In the genomic region with DNA sequence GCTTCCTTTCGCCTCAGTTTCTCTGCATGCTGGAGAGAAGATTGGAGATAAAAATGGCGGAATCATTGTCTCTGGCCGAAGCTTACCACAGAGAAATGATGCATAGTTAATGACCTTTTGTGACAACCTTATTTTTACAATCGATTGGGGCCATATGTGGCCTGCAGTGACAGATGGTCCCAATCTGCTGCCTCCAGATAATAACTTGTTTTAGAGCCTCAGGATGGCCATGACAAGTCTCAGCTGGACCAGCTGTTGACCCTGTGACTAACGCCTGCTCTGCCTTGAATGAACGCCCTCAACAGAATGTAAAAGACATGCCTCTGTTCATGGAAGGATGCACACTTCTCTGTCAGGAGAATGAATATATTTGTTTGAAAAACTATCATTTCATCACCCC, we compare ENCODE assay signal across 10 mouse cellular contexts.
DNase-seq lines count a peak whose midpoint lies in the region; ATAC-seq lines count a peak whose summit lies in the region.
"Had no signal": no experiment of that assay in that cellular context is flagged by ENCODE, and none has a peak within 500 bp of the region (broad histone marks: within the 10 kb centered on the region; RNA-seq: fewer than 3 reads in every experiment).

No protein-coding gene starts in this region.

- peak overlapping the region; percentile 71; the same call in 1 of the 2 replicates for H3K27ac ChIP-seq in kidney, embryonic 14.5 days (ENCODE audit: low read depth, low read length)

- ATAC-seq in kidney, embryonic 14.5 days (ENCODE audit: low FRiP score, low TSS enrichment) = peak; percentile 70
- ATAC-seq in erythroblast, adult 5-6 weeks (replicated peaks; ENCODE audit: low FRiP score, poor library complexity, severe bottlenecking) = no peak
- ATAC-seq in megakaryocyte-erythroid progenitor cell, adult 5-6 weeks (replicated peaks; ENCODE audit: low FRiP score, low TSS enrichment, poor library complexity, severe bottlenecking) = no peak

- H3K4me1 ChIP-seq in kidney, embryonic 14.5 days (ENCODE audit: control insufficient read depth, insufficient read depth, low read length) = peaks cover 44% of the 10 kb centered on the region

- H3K9ac ChIP-seq in kidney, embryonic 14.5 days (ENCODE audit: low read depth, low read length) = no peak overlapping the region
- H3K9ac ChIP-seq: embryonic facial prominence, embryonic 12.5 days had no signal

- WGBS in kidney, embryonic 14.5 days = 34% methylated on average over 6 of the region's 6 CpGs

- intact Hi-C loops in left cerebral cortex, postnatal 10 days (cut with DNase I) = no loop called here

- H3K27me3 ChIP-seq in kidney, embryonic 14.5 days (ENCODE audit: control insufficient read depth, insufficient read depth, low read length) = no peaks in the 10 kb centered on the region
- H3K27me3 ChIP-seq: embryonic facial prominence, embryonic 12.5 days had no signal

- H3K4me3 ChIP-seq in kidney, embryonic 14.5 days (ENCODE audit: low read length) = no peak overlapping the region
- H3K4me3 ChIP-seq: embryonic facial prominence, embryonic 12.5 days had no signal

- DNase-seq in kidney, adult 11 months = peak; percentile 34
- no peak for DNase-seq in kidney, adult 18-20 months
- peak; percentile 38 for DNase-seq in embryo, embryonic 9.5 days (ENCODE audit: extremely low spot score)
- DNase-seq in lung, postnatal 36 days = peak; percentile 62
- DNase-seq in left cerebral cortex, postnatal 10 days (ENCODE audit: extremely low spot score in 1 of 2, low spot score in 2 of 2) = no peak
- DNase-seq: layer of hippocampus, adult 9-11 months had no signal

- H3K36me3 ChIP-seq in kidney, embryonic 14.5 days (ENCODE audit: control insufficient read depth, insufficient read depth, low read length) = no peaks in the 10 kb centered on the region
- H3K36me3 ChIP-seq: embryonic facial prominence, embryonic 12.5 days had no signal

- H3K9me3 ChIP-seq in kidney, embryonic 14.5 days (ENCODE audit: control insufficient read depth, low read length) = no peaks in the 10 kb centered on the region
- H3K9me3 ChIP-seq: embryonic facial prominence, embryonic 12.5 days had no signal

- no peak overlapping the region for H3K4me2 ChIP-seq in kidney, embryonic 14.5 days (replicated peaks; ENCODE audit: low read depth, low read length)
- H3K4me2 ChIP-seq: embryonic facial prominence, embryonic 12.5 days had no signal

Comparison
In these comparisons a context has a peak if more than half of its experiments do, and no peak if none do; other contexts are left out.
1. DNase-seq: peak in kidney, adult 11 months (single experiment), embryo, embryonic 9.5 days (single experiment) and lung, postnatal 36 days (single experiment); none in kidney, adult 18-20 months (single experiment) and left cerebral cortex, postnatal 10 days (0 of 2).